Mouse (Mus musculus) embryonic facial prominence, embryonic 11.5 days (tissue): ENCODE data around the gene Serhl. TPM values are rescaled to one million over a fixed set of nuclear protein-coding genes. Genes with fewer than 3 reads are reported as not detected.

Source experiments
- ATAC-seq: fragments of 200-750 bp; cut with Nextera tagmentation; replicated peaks from 2 replicates; pipeline ENCODE4 v1.8.0; 2017; ENCODE audit warnings: low read depth; ENCODE audit not compliant: insufficient number of reproducible peaks, low FRiP score, low TSS enrichment
- DNase-seq: peaks from one replicate; pipeline ENCODE4 v3.0.0-alpha.2; 2015; ENCODE audit warnings: low spot score
- H3K27ac ChIP-seq: fragments of 300-500 bp; sonication (generic); replicated peaks from 2 replicates; pipeline ENCODE4 v1.5.1; 2014; ENCODE audit warnings: mild to moderate bottlenecking, low read depth, low read length, control low read depth
- H3K27me3 ChIP-seq: fragments of 300-500 bp; sonication (generic); 2 replicates; pipeline ENCODE4 v1.6.1; 2014; ENCODE audit warnings: mild to moderate bottlenecking, low read length, moderate library complexity, mixed read lengths; ENCODE audit not compliant: control insufficient read depth, insufficient read depth
- H3K36me3 ChIP-seq: fragments of 300-500 bp; sonication (generic); replicated peaks from 2 replicates; pipeline ENCODE4 v1.6.1; 2014; ENCODE audit warnings: low read depth, mild to moderate bottlenecking, low read length, moderate library complexity, mixed read lengths; ENCODE audit not compliant: control insufficient read depth, insufficient read depth
- H3K4me1 ChIP-seq: fragments of 300-500 bp; sonication (generic); 2 replicates; pipeline ENCODE4 v1.6.1; 2014; ENCODE audit warnings: low read length, mixed read lengths; ENCODE audit not compliant: control insufficient read depth, insufficient read depth
- H3K4me2 ChIP-seq: fragments of 300-500 bp; sonication (generic); 2 replicates; pipeline ENCODE4 v1.6.1; 2014; ENCODE audit warnings: low read depth, mild to moderate bottlenecking, control low read depth, low read length, moderate library complexity
- H3K4me3 ChIP-seq: fragments of 300-500 bp; sonication (generic); 2 replicates; pipeline ENCODE4 v1.5.1; 2014; ENCODE audit warnings: low read depth, low read length, control low read depth
- H3K9ac ChIP-seq: fragments of 300-500 bp; sonication (generic); replicated peaks from 2 replicates; pipeline ENCODE4 v1.6.1; 2014; ENCODE audit warnings: mild to moderate bottlenecking, control low read depth, low read length
- H3K9me3 ChIP-seq: fragments of 300-500 bp; sonication (generic); replicated peaks from 2 replicates; pipeline ENCODE4 v1.6.1; 2016; ENCODE audit warnings: mild to moderate bottlenecking, low read length, inconsistent platforms, mixed read lengths; ENCODE audit not compliant: control insufficient read depth
- WGBS: fragments of 180-500 bp; shearing (Covaris S2); extraction: QIAGEN DNeasy Blood & Tissue Kit; methylation state at CpG from one replicate; pipeline ENCODE4 v1.1.7; 2014; 5-methylcytosine and 5-hydroxymethylcytosine counted together
- polyA plus RNA-seq: library from polyadenylated mRNA; unstranded; fragments of >200 nt; fragmentation: Nextera tagmentation; extraction: Ambion mirVana; gene quantifications from 2 replicates; pipeline ENCODE4 v1.2.1, GENCODE M21; 2014

The Serhl gene
- polyA plus RNA-seq, 1 experiment from 2014 or later = 43.5 TPM

- H3K27me3 ChIP-seq = peaks cover 7% of the 10 kb centered on the region
- ATAC-seq (no peak), DNase-seq (no peak)
- no peak overlapping the region for H3K9ac ChIP-seq
- no peak overlapping the region for H3K4me3 ChIP-seq
- 81% methylated on average over 13 of the region's 13 CpGs for WGBS
- peaks cover 6% of the 10 kb centered on the region; the same call in 1 of the 2 replicates for H3K4me1 ChIP-seq
- no peaks in the 10 kb centered on the region for H3K9me3 ChIP-seq
- H3K27ac ChIP-seq = no peak overlapping the region
- no peak overlapping the region for H3K4me2 ChIP-seq
- no peaks in the 10 kb centered on the region for H3K36me3 ChIP-seq
Measured at GRCm38 (mm10) chr15:83086636-83087328, 2.5 kb upstream of the Serhl start.

GRCm38 (mm10) chr15:83088495-83089428, 544 bp upstream of the Serhl start:
- no peak for DNase-seq
- H3K4me3 ChIP-seq = no peak overlapping the region

GRCm38 (mm10) chr15:83090874-83091273, 1.6 kb downstream of the Serhl start:
- no peaks in the 10 kb centered on the region for H3K9me3 ChIP-seq
- H3K4me3 ChIP-seq = no peak overlapping the region
- ATAC-seq = no peak
- WGBS = 42% methylated on average over 3 of the region's 3 CpGs
- H3K9ac ChIP-seq = no peak overlapping the region
- peaks cover 6% of the 10 kb centered on the region; the same call in 1 of the 2 replicates for H3K4me1 ChIP-seq
- H3K27me3 ChIP-seq = peaks cover 7% of the 10 kb centered on the region
- no peak for DNase-seq
- no peak overlapping the region for H3K27ac ChIP-seq
- no peak overlapping the region for H3K4me2 ChIP-seq
- no peaks in the 10 kb centered on the region for H3K36me3 ChIP-seq

More at GRCm38 (mm10) chr15:83088495-83089428, 544 bp upstream of the Serhl start:
- Histone ChIP-seq H3K27ac (no peak overlapping the region), H3K27me3 (peaks cover 7% of the 10 kb centered on the region), H3K4me2 (peak overlapping the region; percentile 23), H3K36me3 (no peaks in the 10 kb centered on the region), H3K4me1 (peaks cover 6% of the 10 kb centered on the region; the same call in 1 of the 2 replicates), H3K9ac (no peak overlapping the region), H3K9me3 (no peaks in the 10 kb centered on the region)
- WGBS = 4% methylated on average over 27 of the region's 27 CpGs
- no peak for ATAC-seq

GRCm38 (mm10) chr15:83093687-83094086, 4.4 kb downstream of the Serhl start:
- Histone ChIP-seq H3K27me3 (peaks cover 5% of the 10 kb centered on the region), H3K9ac (no peak overlapping the region), H3K36me3 (no peaks in the 10 kb centered on the region), H3K4me2 (no peak overlapping the region), H3K4me3 (no peak overlapping the region), H3K4me1 (peaks cover 6% of the 10 kb centered on the region; the same call in 1 of the 2 replicates), H3K27ac (no peak overlapping the region), H3K9me3 (no peaks in the 10 kb centered on the region)
- 84% methylated on average over 2 of the region's 2 CpGs for WGBS
- no peak for DNase-seq
- no peak for ATAC-seq

- DNase-seq (peak; percentile 37), ATAC-seq (no peak)
- Histone ChIP-seq H3K36me3 (no peaks in the 10 kb centered on the region), H3K4me1 (no peaks in the 10 kb centered on the region), H3K27ac (no peak overlapping the region), H3K4me3 (no peak overlapping the region), H3K4me2 (no peak overlapping the region), H3K27me3 (no peaks in the 10 kb centered on the region), H3K9me3 (no peaks in the 10 kb centered on the region), H3K9ac (no peak overlapping the region)
- WGBS = 47% methylated on average over 2 of the region's 2 CpGs
Measured at GRCm38 (mm10) chr15:83095950-83096349, 6.6 kb downstream of the Serhl start.

GRCm38 (mm10) chr15:83099533-83100331, 10.4 kb downstream of the Serhl start:
- no peaks in the 10 kb centered on the region for H3K4me1 ChIP-seq
- H3K9me3 ChIP-seq = no peaks in the 10 kb centered on the region
- DNase-seq = peak; percentile 93
- ATAC-seq = peak; percentile 89
- no peaks in the 10 kb centered on the region for H3K36me3 ChIP-seq
- H3K27ac ChIP-seq = no peak overlapping the region
- no peaks in the 10 kb centered on the region for H3K27me3 ChIP-seq
- H3K9ac ChIP-seq = peak overlapping the region; percentile 77
- H3K4me3 ChIP-seq = peak overlapping the region; percentile 45
- H3K4me2 ChIP-seq = peak overlapping the region; percentile 77
- 2% methylated on average over 31 of the region's 31 CpGs for WGBS

- Histone ChIP-seq H3K36me3 (no peaks in the 10 kb centered on the region), H3K4me2 (peak overlapping the region; percentile 77), H3K4me1 (no peaks in the 10 kb centered on the region), H3K4me3 (peak overlapping the region; percentile 45), H3K27ac (no peak overlapping the region), H3K9ac (peak overlapping the region; percentile 77), H3K9me3 (no peaks in the 10 kb centered on the region), H3K27me3 (no peaks in the 10 kb centered on the region)
- ATAC-seq (no peak; the same call in 1 of the 2 replicates), DNase-seq (no peak)
- 4% methylated on average over 8 of the region's 8 CpGs for WGBS
Measured at GRCm38 (mm10) chr15:83100332-83100662, 11.0 kb downstream of the Serhl start.
